9 mouse cellular contexts compared by ENCODE assay signal in the genomic region with DNA sequence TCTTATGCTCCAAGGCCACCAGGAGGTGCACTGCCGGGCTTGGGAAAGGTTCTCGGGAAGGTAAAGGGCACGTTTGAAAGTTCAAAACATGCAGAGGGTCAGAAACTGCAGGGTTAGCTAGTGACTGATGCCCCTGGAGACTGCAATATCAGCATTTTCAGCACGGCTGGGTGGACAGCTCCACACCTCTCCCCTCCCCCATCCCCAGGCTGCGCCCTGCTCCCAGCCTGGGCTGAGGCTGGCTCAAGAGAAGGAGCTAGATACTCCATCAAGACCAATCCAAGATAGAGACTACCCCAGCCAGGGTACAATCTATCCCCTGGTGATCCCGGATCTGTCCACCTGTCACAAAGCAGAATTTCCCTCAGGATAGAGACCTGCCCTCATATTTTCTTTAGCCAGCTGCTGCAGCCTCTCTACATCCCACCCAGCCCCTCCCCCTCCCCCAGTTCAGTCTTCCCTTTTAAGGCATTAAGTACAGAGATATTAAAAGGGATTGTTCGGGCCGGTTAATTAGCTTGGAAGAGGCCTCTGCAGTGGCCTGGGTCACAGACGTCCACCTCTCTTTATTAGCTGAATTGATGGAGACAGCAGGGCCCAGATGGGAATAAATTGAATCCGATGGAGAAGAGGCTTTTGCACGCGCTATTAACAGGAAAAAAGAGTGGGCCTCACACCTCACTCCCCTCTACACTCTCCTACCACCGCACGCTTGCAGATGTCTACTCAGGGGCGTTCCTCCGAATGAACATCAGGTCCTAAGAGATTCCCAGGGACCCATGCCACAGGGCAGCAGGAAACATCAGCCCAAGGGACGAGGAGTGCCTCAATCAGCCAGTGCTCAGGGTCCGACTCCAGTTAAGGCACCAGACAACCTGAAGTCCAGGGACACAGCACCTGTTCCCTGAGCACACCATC.
A peak's percentile ranks its signal among the peaks of the same experiment; 100 is the strongest.
DNase-seq lines count a peak whose midpoint lies in the region; ATAC-seq and TF ChIP-seq lines count a peak whose summit lies in the region.
"Had no signal": no experiment of that assay in that cellular context is flagged by ENCODE, and none has a peak within 500 bp of the region (broad histone marks: within the 10 kb centered on the region; RNA-seq: fewer than 3 reads in every experiment).

No protein-coding gene starts in this region.

- no peak for TF ChIP-seq RAD21 in CH12.LX (IDR thresholded peaks at IDR 0.05; ENCODE audit: low read depth, low read length)

- no peak for TF ChIP-seq EP300 in CH12.LX (IDR thresholded peaks at IDR 0.05; ENCODE audit: low read length)

- no peak overlapping the region for H3K9ac ChIP-seq in CH12.LX (ENCODE audit: insufficient read depth, low read depth)
- no peak overlapping the region for H3K9ac ChIP-seq in embryonic facial prominence, embryonic 14.5 days (ENCODE audit: low read depth, low read length)
- no peak overlapping the region for H3K9ac ChIP-seq in kidney, embryonic 16.5 days (replicated peaks; ENCODE audit: low read length)
- H3K9ac ChIP-seq in neural tube, embryonic 12.5 days, result no peak overlapping the region
- H3K9ac ChIP-seq: limb, embryonic 12.5 days had no signal

- H3K36me3 ChIP-seq in CH12.LX (replicated peaks in 1 of 2; ENCODE audit: control insufficient read depth in 1 of 2, insufficient read depth in 1 of 2, low read length in 1 of 2), result no peaks in the 10 kb centered on the region
- no peaks in the 10 kb centered on the region for H3K36me3 ChIP-seq in embryonic facial prominence, embryonic 14.5 days (ENCODE audit: control insufficient read depth, insufficient read depth, low read length)
- no peaks in the 10 kb centered on the region for H3K36me3 ChIP-seq in kidney, embryonic 16.5 days (ENCODE audit: insufficient read depth, low read length)
- H3K36me3 ChIP-seq in neural tube, embryonic 12.5 days, result no peaks in the 10 kb centered on the region
- H3K36me3 ChIP-seq: limb, embryonic 12.5 days had no signal

- dilution Hi-C loops in CH12.LX (cut with MboI; ENCODE audit: extremely low pct_ligation_motif_present, extremely low pct_unique_long_range_greater_than_20kb, low sequenced_read_pairs), result no loop called here

- no peak for TF ChIP-seq CTCF in CH12.LX (conservative IDR thresholded peaks at IDR 0.05 in 1 of 2, IDR thresholded peaks at IDR 0.05 in 1 of 2; ENCODE audit: low read depth in 2 of 2, low read length in 2 of 2)

- 28% methylated on average over 17 of the region's 18 CpGs for WGBS in embryonic facial prominence, embryonic 14.5 days
- 23% methylated on average over 18 of the region's 18 CpGs for WGBS in kidney, embryonic 16.5 days
- 15% methylated on average over 18 of the region's 18 CpGs for WGBS in neural tube, embryonic 12.5 days

- no peak overlapping the region for H3K4me2 ChIP-seq in CH12.LX (ENCODE audit: insufficient read depth, low read depth, poor library complexity, severe bottlenecking)
- H3K4me2 ChIP-seq in embryonic facial prominence, embryonic 14.5 days (ENCODE audit: low read depth, low read length), result no peak overlapping the region
- H3K4me2 ChIP-seq in kidney, embryonic 16.5 days (replicated peaks; ENCODE audit: low read depth, low read length), result no peak overlapping the region
- no peak overlapping the region for H3K4me2 ChIP-seq in neural tube, embryonic 12.5 days (replicated peaks)
- H3K4me2 ChIP-seq: limb, embryonic 12.5 days had no signal

- peaks cover 9% of the 10 kb centered on the region for H3K27me3 ChIP-seq in CH12.LX (replicated peaks)
- H3K27me3 ChIP-seq in embryonic facial prominence, embryonic 14.5 days (replicated peaks; ENCODE audit: control insufficient read depth, insufficient read depth, low read length), result no peaks in the 10 kb centered on the region
- no peaks in the 10 kb centered on the region for H3K27me3 ChIP-seq in kidney, embryonic 16.5 days (ENCODE audit: insufficient read depth, low read length)
- H3K27me3 ChIP-seq in neural tube, embryonic 12.5 days (replicated peaks), result no peaks in the 10 kb centered on the region

- ATAC-seq in embryonic facial prominence, embryonic 14.5 days (ENCODE audit: low read depth), result no peak; the same call in 1 of the 2 replicates
- 0 out of 2 replicates have a peak, but pooled peaks have one; percentile 36 for ATAC-seq in kidney, embryonic 16.5 days (ENCODE audit: low FRiP score, low TSS enrichment)
- ATAC-seq in neural tube, embryonic 12.5 days (ENCODE audit: low FRiP score, low read depth), result peak; percentile 34; the same call in 1 of the 2 replicates

- TF ChIP-seq POLR2A in CH12.LX (IDR thresholded peaks at IDR 0.05; ENCODE audit: low read depth, low read length), result no peak

- H3K9me3 ChIP-seq in CH12.LX (replicated peaks; ENCODE audit: low read length), result peaks cover 8% of the 10 kb centered on the region
- H3K9me3 ChIP-seq in embryonic facial prominence, embryonic 14.5 days (ENCODE audit: control insufficient read depth, low read length), result no peaks in the 10 kb centered on the region
- H3K9me3 ChIP-seq in kidney, embryonic 16.5 days (ENCODE audit: low read length), result no peaks in the 10 kb centered on the region
- no peaks in the 10 kb centered on the region for H3K9me3 ChIP-seq in neural tube, embryonic 12.5 days
- H3K9me3 ChIP-seq: limb, embryonic 12.5 days had no signal

- no peak overlapping the region for H3K4me3 ChIP-seq in CH12.LX (replicated peaks in 1 of 3; ENCODE audit: low read depth in 2 of 3, low read length in 2 of 3, poor library complexity in 1 of 3)
- no peak overlapping the region for H3K4me3 ChIP-seq in embryonic facial prominence, embryonic 14.5 days (ENCODE audit: low read depth, low read length)
- no peak overlapping the region for H3K4me3 ChIP-seq in kidney, embryonic 16.5 days (ENCODE audit: low read length)
- no peak overlapping the region for H3K4me3 ChIP-seq in neural tube, embryonic 12.5 days
- H3K4me3 ChIP-seq: limb, embryonic 12.5 days had no signal

- peak; percentile 50 for DNase-seq in gastrocnemius, postnatal 10 days
- DNase-seq in gastrocnemius, adult 8-10 months (ENCODE audit: low spot score in 2 of 2), result no peak
- no peak for DNase-seq in CH12.LX (ENCODE audit: extremely low read depth)
- DNase-seq in embryonic facial prominence, embryonic 14.5 days (ENCODE audit: low spot score), result peak; percentile 19
- no peak for DNase-seq in spleen, postnatal 14 days (ENCODE audit: low spot score in 2 of 2)
- no peak for DNase-seq in spleen, adult 18-20 months

- H3K4me1 ChIP-seq in CH12.LX (ENCODE audit: control insufficient read depth in 1 of 2, insufficient read depth in 2 of 2), result peaks cover 3 to 10% of the 10 kb centered on the region in 2 experiments; a peak in 3 of 4 replicates
- 0 out of 2 replicates have a peak, but pooled peaks cover 6% of the 10 kb centered on the region for H3K4me1 ChIP-seq in embryonic facial prominence, embryonic 14.5 days (ENCODE audit: control insufficient read depth, insufficient read depth, low read length)
- H3K4me1 ChIP-seq in kidney, embryonic 16.5 days (ENCODE audit: insufficient read depth, low read length), result no peaks in the 10 kb centered on the region
- peaks cover 44% of the 10 kb centered on the region for H3K4me1 ChIP-seq in neural tube, embryonic 12.5 days

- in situ Hi-C loops in CH12.LX (cut with MboI; ENCODE audit: low pct_ligation_motif_present, low pct_unique_long_range_greater_than_20kb, low sequenced_read_pairs), result loop anchor here (25.0 kb wide), 1 partner anchor 105 kb away; no protein-coding TSS in a partner anchor

- H3K79me2 ChIP-seq in CH12.LX (replicated peaks; ENCODE audit: control insufficient read depth, extremely low read depth, insufficient read depth, poor library complexity, severe bottlenecking), result no peaks in the 10 kb centered on the region

- no peak overlapping the region for H3K27ac ChIP-seq in CH12.LX (ENCODE audit: insufficient read depth, low read depth)
- H3K27ac ChIP-seq in embryonic facial prominence, embryonic 14.5 days (replicated peaks; ENCODE audit: low read depth, low read length), result no peak overlapping the region
- H3K27ac ChIP-seq in kidney, embryonic 16.5 days (ENCODE audit: low read length), result no peak overlapping the region
- 0 out of 2 replicates have a peak overlapping the region, but pooled peaks have one; percentile 26 for H3K27ac ChIP-seq in neural tube, embryonic 12.5 days
- H3K27ac ChIP-seq: limb, embryonic 12.5 days had no signal

TF ChIP-seq in CH12.LX, 34 proteins besides CTCF, POLR2A, EP300 and RAD21:
- TF ChIP-seq MAFK (IDR thresholded peaks at IDR 0.05; ENCODE audit: insufficient replicate concordance, low read length) (0 out of 2 replicates have a peak, but pooled peaks have one; percentile 19), ETS1 (conservative IDR thresholded peaks at IDR 0.05; ENCODE audit: low read depth, low read length) (no peak)
TF ChIP-seq in CH12.LX: peak in this region for 1.

Comparison
In these comparisons a context has a peak if more than half of its experiments do, and no peak if none do; other contexts are left out.
1. DNase-seq: peak in gastrocnemius, postnatal 10 days (single experiment) and embryonic facial prominence, embryonic 14.5 days (single experiment); none in gastrocnemius, adult 8-10 months (0 of 2), CH12.LX (single experiment), spleen, postnatal 14 days (0 of 2) and spleen, adult 18-20 months (0 of 2).